Mouse (Mus musculus) CD8-positive naive resting alpha-beta T cell, adult 2 months (primary cell): ENCODE measurements around the gene Ccrl2.
A peak's percentile ranks its signal among the peaks of the same experiment; 100 is the strongest.

Experiments used
- DNase-seq, 2 experiments: peaks; one replicate each; pipeline ENCODE4 v3.0.0; 2022; ENCODE audit warnings: low read depth in 2 of 2, low spot score in 2 of 2

The Ccrl2 gene

GRCm38 (mm10) chr9:111056798-111057543 is at the start of gene Ccrl2:
Gene Ccrl2, minus strand, starts transcription at chr9:111057519.
- DNase-seq = peak in 1 of 2 experiments; percentile 12

- no peak for DNase-seq
These were observed 46.6 kb upstream of the Ccrl2 start for GRCm38 (mm10) chr9:111103893-111104292.

DNA sequence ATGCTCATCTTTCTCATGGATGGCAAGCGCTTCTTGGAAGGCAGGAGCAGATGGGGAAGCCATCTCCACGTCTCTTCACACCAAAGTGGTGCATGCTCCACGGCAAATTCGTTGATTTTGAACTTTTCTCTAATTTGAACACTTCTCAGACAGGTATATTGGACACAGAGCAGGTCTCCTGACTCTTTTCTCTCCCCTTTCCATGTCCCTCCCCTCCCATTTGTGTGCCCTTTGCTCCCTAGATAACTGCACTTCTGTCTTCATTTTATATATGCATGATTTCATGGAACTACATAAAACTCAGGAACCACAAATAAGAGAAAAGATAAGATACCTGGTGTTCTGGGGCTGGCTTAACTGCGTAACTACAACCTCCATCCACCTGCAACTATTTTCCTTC is 46.0 kb upstream of the Ccrl2 start:
- no peak for DNase-seq

- no peak for DNase-seq
These were observed 43.1 kb upstream of the Ccrl2 start for GRCm38 (mm10) chr9:111100406-111100805.

- DNase-seq = no peak
These were observed 40.2 kb upstream of the Ccrl2 start for GRCm38 (mm10) chr9:111097543-111097942.

DNA sequence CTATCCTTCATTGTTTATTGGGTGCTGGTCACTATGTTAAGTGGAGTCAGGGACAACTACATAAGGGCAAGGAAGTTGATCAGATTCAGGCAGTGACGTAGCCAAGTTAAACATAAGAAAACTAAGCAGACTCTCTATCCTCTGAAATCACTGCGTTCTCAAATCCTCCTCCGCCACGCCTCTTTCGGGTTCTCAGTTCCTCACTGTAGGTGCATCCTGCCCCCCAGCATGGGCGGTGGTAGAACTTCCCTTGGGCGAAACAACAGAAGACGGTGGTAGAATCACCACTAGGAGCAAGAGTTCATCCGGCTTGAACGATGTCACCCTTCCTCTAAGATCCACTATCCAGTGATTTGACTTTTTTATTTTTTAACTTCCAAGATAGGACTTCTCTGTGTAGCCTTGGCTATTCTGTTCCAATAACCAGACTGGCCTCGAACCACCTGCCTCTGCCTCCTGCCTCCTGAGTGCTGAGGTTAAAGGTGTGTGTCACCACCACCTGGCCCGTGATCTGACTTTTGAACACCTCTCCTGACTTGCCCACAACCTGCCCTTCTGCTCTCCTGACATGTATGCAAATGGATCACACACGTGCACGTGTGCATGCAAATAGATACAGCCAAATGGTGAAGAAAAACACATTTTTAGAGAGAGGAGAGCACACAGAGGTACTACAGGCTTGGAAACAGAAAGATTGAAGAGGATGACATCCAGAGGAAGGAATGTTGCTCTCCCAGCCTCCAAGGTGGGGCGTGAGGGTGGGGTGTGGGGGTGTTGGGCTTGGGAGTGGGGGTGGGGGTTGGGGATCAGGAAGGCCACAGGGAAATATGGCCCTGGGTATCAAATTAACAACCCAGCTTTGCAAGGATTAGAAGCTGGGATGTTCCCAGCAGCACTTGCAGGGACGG is 39.4 kb upstream of the Ccrl2 start:
- no peak for DNase-seq

DNA sequence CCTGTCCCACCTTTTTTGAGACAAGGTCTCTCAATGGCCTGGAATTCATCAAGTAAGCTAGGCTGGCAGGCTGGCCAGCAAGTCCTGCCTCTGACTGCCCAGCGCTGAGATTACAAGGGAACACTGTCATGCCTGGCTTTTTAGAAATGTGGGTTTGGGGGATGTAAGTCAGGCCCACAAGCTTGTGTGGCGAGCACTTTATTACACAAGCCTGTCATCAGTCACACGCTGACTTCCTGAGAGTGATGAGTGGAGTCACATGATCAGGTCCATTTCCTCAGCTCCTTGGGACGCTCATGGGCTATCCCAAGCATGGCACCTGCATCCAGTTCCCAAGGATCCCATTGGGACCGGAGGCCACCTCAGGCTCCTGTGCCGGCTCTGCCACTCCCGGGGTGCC is 38.4 kb upstream of the Ccrl2 start:
- DNase-seq = no peak

DNA sequence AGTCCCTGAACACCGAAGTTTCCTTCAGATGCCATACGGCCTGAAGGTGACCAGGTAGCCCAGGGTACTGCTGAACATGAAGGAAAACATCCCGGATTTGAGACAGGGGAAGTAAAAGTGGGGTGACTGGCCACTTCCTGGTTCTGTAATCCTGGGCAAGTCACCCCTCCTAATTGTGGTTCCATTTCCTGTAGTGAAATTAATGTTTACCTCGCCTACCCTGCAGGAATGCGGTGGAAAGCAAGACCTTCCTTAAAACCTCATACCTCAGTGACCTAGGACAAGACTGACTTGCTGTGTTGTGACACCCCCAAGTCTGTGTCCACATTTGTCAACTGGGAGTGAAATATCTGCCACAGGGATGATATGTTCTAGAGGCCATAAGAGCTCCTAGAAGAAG is 37.3 kb upstream of the Ccrl2 start:
- DNase-seq = no peak

GRCm38 (mm10) chr9:111093094-111093493 is 35.8 kb upstream of the Ccrl2 start:
- DNase-seq = peak; percentile 16 to 32

GRCm38 (mm10) chr9:111092657-111093056 is 35.3 kb upstream of the Ccrl2 start:
- DNase-seq = no peak

GRCm38 (mm10) chr9:111088886-111089285 is 31.6 kb upstream of the Ccrl2 start:
- no peak for DNase-seq

DNA sequence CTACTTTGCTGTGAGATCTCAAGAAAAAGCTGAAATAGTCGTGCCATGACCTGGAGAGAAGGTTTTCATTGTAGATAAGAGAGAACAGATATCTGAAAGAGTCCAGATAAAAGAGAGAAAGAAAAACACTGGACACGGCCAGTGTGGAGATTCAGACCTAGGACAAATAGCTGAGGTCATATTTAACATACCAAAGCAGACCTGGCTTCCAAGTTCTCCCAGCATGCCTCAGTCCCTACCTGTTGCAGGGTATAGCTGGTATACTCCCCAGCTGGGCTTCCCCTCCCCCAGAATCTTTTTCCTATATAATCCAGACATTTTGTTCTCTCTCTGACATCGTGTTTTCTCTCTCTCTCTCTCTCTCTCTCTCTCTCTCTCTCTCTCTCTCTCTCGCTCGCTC is 30.6 kb upstream of the Ccrl2 start:
- DNase-seq = no peak

DNA sequence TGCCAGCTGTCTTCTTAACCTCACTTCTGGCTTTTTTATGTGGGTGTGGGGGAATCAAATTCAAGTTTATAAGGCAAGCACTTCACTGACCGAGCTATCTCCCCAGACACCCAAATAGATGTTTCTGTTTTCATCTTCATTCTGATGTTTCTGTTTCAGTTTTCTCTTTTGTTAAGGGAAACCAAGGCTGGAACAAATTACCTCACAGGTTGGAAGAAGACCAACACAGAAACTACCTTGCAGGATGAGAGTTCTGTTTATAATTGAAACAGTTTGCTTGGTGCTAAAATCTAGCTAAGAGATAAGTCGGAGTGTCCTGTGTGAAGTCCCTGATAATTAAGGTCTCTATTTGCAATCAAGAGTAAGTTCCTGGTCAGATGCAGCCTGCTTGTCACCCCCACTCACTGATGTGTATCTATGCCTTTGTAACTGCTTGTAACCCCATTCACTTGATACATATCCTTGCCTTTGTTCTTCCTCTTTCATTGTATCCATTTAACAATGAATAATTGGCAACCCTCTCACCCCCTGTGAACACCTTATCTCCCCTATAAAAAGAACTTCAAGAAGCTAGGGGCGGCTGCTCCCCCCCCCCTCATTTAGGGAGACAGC is 29.8 kb upstream of the Ccrl2 start:
- no peak for DNase-seq

- no peak for DNase-seq
These were observed 28.8 kb upstream of the Ccrl2 start for GRCm38 (mm10) chr9:111086137-111086536.

- no peak for DNase-seq
These were observed 28.0 kb upstream of the Ccrl2 start for GRCm38 (mm10) chr9:111085329-111085728.

DNA sequence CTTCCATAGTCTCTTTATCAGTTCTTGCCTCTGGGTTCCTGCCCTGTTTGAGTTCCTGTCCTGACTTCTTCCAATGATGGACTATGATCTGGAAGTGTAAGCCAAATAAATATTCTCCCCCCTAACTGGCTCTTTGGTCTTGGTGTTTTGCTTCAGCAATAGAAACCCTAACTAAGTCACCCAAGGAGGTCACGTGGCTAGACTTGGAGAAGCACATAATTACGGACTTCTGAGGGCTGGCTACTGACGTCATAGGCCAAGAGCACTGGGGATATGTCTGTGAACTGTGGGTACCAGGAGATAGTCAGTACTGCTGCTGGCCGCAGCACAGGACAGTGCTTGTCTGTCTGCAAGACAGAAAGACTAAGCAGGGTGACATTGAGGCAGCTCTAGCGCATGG is 24.4 kb upstream of the Ccrl2 start:
- DNase-seq = no peak

DNA sequence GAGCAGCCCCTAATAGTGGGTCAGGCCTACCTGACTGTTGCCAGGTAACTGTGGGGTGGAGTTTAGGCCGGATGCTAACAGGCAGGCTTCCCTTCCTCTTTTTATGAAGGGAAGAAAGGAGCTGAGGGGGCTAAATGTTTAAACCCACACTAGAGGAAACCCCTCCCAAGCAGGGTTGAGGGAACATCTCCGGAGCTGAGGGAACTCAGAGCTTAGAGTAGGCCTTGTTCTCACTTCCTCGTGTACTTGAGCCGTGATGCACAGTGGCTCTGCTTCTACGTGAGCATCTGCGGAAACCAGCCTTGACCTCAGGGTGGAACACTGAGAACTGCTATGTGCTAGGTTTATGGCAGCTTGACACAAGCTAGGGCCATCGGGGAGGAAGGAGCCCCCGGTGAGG is 23.5 kb upstream of the Ccrl2 start:
- no peak for DNase-seq

- peak in 1 of 2 experiments; percentile 25 for DNase-seq
These were observed 20.4 kb upstream of the Ccrl2 start for GRCm38 (mm10) chr9:111077745-111078144.

- DNase-seq = no peak
These were observed 15.7 kb upstream of the Ccrl2 start for GRCm38 (mm10) chr9:111072971-111073370.

DNA sequence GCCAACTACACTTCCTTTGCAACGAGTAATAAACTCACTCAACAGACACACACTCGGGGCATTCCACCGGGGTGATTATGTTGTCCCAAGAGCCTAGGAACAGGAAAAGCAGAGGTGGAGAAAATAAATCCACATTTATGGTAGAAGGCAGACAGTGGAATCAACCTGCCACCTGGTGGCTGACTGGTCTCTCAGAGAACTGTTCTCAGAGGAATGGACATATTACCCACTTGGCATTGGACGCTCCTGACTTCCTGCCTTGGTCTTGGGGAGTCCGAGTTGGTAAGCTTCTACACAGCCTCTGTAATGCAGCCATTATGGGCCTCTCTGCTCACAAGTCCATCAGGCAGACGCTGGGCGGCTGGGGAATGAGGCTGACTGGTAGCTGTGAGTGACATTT is 14.9 kb upstream of the Ccrl2 start:
- DNase-seq = no peak

- peak; percentile 35 to 59 for DNase-seq
These were observed 13.2 kb upstream of the Ccrl2 start for GRCm38 (mm10) chr9:111070546-111070961.

DNA sequence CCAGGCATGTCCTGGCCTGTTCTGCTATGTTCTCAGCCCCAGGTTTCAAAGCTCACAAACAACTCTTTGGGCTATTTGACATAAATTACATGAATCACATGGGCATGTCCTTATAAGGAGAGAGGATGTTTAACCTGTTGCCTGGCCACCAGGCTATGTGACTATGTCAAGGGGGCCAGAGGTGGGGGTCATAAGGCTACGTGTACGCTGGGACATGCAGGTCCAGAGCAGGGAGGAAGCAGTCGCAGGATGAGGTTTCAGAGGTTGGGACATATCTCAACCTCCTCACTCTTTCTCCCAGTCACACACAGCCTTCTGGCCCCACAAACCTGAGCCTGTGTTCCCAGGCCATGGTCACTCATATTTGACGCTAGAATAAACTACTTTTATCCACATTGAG is 9.7 kb upstream of the Ccrl2 start:
- DNase-seq = no peak
